Mouse (Mus musculus) heart, postnatal 0 days (tissue): ENCODE measurements around the gene Popdc3.

Experiments
- CTCF ChIP-seq: IDR thresholded peaks from 2 replicates; pipeline ENCODE4 v1.5.1; 2016; ENCODE audit warnings: antibody characterized with exemption, control low read depth, low read depth
- EP300 ChIP-seq: IDR thresholded peaks from 2 replicates; pipeline ENCODE4 v1.6.1; 2016; ENCODE audit warnings: antibody characterized with exemption, low read depth

- TF ChIP-seq EP300 (no peak), CTCF (no peak)
Measured at GRCm38 (mm10) chr10:45305173-45305572, 127.3 kb downstream of the Popdc3 start.
